Mouse (Mus musculus) brain, embryonic 18.5 days (tissue): ENCODE measurements around the gene Gemin7.

Experiments
- DNase-seq: peaks from one replicate; pipeline ENCODE4 v3.0.0-alpha.2; 2012; ENCODE audit warnings: low read depth, low spot score

Gemin7 gene

DNA sequence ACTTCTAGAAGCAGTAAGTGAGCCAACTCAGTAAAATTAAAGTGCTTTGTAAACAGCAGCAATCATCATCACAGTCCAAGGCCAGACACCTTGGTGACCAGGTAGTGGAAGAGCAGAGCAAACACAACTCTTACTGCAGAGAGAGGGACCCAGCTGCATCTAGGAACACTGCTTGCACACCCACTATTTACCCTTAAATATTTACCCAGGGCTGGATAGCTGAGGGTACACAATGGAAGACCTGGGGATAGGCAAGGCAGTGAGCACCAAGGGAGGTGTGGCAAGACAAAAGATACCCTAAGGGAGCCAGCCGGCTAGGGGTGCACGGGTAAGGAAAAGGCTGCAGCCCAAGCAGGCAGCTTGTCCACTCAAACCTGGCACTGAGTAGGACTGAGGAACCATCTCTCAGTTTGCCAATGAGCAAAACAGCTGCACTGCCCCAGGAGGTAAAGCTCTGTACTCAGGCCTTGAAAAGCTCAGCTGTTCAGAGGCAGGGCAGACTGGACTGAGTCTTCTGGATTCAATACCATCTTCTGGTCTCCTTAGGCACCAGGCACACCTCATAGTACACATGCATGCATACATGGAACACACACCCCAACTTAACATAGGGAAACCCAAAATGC lies 29.9 kb downstream of the Gemin7 start:
- no peak for DNase-seq

DNA sequence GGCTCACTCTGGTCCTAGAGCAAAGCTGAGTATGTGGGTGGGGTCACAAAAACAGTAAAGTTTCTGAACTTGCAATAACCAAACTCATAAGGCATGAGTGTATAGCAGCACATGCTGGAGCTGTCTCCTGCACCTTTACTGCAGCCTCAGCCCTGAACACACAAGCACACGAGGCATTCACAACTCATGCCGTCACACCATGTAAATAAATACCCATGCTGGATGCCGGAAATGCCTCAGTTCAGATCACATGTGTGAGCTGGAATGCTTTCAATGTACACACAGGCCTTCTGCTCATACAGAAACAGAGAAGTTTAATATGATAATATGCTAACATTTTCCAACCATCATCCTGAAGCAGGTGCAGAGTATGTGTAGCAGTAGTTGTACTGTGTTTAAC lies 31.4 kb downstream of the Gemin7 start:
- no peak for DNase-seq

DNA sequence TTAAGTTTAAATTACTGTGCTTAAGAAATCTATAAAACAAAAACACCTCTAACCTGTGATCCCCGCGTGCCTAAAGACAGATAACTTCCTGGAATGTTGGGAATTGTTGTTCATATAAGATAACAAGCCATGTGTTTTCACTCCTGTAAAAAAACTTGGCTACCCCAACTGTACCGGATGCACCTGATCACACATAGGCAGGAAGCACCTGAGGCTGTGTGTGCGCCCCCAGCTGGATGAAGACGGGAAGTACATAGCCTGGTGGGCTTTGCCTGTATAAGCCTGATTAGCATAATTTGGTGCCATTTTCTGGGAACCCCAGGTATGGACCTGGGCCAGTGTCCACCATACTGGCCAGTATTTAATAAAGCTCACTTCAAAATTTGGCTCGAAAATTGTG lies 33.8 kb downstream of the Gemin7 start:
- no peak for DNase-seq

DNA sequence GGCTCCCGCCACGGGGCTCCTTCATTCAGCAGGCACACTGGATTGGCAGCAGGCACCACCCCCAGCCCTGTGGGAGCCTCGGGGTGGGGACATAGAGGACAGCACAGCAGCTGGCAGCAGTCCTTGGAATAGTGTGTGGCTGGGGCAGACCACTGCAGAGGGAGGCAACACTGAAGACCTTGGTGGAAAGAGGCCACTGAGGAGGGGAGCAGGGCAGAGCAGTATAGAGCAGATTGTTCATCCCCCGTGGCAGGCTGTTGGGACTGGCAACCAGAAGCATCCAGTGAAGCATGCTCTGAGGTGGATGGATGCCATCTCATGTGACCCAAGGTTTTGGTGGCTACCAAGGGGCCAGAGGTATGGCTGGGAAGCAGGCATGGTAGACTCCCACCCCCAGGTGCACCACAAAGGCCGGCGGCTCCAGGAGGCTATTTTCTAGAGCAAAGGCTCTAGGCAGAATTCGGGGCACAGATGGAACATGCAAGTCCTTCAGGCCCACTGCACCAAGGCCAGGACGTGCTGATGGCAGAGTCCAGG lies 35.2 kb downstream of the Gemin7 start:
- no peak for DNase-seq

DNA sequence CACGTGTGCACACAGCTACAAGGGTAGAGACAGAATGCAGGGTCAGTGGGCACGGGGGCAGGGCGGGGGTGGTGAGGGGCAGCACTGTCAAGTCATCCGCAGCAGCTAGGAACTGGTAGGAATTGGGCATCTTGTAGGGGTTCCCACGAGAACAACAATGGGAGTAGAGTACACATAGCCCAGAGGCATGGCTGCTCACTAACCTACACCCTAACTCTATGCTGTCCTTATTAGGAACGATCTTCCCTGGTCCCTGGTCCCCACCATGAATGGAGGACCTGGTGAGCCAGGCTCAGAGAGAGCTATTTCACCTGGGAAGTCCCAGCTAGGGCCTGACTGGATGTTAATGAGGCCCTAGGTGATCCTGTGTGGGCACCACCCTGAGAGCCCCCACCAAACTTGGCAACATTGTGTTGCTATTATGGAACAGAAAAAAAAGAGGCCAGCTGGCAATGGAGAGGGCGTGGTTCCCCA lies 35.7 kb downstream of the Gemin7 start:
- DNase-seq = no peak

DNA sequence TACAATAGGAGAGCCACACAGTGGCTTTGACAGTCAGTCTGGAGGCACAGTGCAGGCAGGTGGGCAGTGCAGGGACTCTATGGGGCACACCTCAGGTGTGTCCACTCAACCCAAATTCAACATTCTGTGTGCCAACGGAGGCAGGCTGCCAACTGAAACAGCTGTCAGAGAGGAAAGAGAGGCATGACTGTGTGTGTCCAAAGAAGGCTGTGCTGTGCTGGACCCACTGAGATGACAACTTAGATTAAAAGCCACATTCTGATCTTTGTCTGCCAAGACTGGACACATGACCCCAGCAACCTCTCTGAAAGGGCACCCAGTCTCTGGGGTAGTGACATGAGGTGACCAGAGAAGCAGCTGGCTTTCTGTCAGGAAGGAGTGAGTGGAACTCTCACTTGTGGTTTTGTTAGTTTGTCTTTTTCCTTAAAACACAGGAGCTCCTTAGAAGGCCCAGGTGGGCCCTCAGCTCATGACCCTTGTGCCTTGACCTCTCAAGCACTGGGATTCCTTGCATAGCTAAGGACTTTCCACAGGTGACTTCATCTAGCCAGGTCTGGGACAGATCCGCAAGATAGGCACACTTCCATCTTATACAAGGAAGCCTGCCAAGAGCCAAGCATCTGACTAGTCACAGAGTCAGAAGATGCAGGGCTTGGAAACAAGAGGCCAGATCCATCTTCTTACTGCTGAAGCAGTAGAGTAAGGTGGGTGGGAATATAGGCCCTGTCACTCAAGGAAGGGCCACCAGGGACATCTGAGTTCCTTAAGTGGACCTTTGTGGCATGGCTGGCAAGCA lies 36.4 kb downstream of the Gemin7 start:
- DNase-seq = no peak

DNA sequence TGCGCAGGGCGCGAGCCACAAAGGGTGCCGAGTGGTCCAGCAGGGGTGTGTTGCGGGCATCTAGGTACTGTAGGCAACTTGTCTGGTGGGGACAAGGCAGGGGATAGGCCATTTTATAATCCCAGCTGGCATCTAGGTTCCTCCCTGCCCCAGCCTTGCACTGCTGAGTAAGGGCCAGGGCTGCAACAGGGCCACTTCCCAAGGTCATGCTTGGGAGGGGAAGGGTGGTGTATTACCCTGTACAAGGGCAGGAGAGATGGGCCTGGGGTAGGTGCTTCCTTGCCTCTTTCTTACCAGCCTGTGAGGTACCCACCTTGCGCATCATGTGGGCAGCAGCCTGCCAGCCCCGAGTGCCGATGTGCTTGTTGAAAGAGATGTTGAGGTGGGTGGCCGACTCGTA lies 42.7 kb downstream of the Gemin7 start:
- no peak for DNase-seq

DNA sequence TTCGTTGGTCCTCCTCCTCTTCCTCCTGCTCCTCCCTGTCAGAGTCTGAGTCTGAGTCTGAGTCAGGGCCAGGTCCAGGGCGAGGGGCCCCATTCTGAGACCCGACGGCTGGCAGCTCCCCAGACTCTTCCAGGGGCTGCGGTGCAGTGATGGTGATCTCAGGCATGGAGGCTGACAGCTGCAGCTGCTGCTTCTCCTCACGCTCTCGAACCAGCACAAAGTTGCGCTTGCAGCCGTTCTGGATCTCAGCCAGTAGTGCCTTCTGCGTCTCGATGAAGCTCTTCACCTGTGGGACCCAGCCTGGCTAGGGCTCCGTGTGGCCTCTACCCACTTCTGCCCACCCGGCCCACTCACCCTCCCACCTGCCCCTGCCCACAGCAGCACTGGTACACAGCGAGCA lies 45.2 kb downstream of the Gemin7 start:
- DNase-seq = no peak

DNA sequence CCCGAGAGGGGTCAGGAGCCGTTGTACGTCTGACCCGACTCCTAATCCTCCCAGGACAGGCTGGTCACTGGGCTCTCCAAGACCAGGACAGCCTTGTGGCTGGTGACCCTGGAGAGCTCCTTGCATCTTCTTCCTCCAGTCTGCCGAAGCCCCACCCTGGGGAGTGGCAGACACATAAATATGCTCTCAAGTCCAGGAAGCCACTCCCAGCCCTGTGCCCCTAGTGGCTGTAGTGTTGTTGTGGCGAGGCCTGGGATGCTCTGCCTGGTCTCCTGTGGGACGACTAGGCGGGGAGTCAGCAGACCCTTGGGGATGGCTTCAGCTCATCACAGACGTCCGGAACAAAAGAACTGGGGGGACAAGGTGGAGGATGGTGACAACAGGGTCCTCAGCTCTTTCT lies 46.3 kb downstream of the Gemin7 start:
- no peak for DNase-seq

DNA sequence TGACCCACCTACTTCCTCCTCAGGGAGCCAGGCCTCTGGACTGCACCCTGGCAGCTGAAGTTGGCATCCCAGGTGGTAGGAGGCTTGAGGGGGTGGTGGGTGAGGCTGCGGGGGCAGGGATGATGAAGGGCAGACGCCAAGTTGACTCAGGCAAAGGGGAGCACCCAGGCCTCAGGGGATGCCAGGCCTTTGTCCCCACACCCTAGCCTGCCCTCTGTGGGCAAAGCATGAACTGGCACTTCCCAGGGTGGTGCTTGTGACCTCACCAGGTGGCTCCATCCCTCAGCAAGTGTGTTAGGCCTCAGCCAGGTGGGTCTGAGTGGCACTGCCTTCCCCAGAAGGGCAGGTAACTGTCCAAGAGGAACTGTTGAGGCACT lies 52.3 kb downstream of the Gemin7 start:
- DNase-seq = no peak

DNA sequence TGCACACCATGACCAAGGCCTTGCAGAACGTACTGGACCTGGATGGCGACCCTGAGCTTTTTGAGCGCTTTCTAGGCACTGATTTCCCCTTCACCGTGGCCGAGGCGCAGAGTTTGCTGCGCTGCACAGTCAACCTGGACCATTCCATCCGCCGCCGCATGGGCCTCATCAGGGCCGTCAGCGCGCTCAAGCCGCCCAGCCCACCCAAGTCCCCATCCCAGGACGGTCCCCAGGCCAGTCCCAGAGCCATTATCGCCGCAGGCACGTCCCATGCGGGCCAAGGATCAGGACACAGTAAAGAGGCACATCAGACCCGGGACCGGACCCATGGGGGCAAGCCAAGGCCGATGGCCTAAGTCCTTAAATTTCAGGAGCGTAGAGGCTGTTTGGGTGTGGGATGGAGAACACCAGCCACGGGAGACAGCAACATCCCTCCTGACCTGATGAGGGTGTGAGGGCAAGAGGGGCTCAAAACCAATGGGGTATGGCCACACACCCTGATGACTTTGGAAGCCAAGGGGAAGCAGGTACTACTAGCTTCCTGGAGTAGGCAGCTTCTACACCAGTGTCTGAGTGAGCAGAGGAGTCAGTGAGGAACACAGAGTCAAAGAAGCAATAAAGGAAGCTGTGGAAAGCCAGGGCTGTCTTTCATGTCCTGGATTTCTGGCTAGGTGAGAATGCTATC lies 52.8 kb downstream of the Gemin7 start:
- no peak for DNase-seq

DNA sequence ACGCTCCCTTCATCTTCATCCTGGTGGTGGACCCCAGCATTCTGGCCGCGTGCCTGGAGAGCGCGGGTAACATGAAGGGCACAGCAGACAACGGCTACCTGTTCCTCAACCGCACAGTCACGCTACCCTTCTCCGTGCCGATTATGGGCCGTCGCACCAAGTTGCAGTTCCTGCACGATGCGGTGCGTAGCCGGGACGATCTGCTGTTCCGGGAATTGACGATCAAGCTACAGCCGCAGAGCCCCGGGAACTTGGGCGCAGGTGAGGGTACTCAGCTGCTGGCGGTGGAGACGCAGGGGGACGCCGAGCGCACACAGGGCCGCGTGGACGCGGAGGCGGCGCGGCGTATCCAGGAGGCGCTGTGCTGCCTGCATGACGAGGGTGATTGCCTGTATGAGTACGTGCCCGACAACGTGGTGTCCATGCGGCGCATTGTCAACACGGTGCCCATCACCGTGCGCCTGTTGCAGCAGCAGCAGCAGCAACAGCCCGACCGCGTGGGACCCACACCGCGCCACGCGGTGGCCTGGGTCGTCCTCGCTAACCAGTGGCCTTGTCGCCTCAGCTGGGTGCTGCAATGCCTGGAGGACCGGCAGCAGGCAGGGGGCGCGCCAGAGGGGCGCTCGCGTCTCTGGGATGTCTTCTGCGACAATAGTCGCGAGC lies 53.5 kb downstream of the Gemin7 start:
- DNase-seq = peak; percentile 56

DNA sequence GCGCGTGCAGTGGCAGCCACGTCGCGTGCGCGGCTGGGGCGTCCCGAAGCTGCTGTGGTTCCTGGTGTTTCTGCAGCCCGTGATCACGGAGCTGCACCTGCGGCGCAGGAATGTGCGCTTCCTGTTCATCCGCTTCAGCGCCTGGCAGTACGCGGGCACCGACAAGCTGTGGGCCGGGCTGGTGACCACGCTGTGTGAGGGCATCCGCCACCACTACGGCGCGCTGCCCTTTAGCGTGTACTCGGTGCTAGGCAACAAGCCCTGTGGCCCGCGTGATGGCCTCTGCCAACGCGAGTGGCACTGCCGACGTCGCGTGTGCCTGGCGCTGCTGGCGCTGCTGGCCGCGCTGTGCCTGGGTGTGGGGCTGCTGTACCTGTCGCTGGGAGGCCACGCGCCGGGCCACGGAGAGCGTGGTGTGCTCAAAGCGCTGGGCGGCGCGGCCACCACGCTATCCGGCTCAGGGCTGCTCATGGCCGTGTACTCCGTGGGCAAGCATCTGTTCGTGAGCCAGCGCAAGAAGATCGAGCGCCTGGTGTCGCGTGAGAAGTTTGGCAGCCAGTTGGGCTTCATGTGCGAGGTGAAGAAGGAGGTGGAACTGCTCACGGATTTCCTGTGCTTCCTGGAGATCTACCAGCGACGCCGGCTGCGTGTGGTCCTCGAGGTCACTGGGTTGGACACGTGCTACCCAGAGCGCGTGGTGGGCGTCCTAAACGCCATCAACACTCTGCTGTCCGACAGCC lies 54.2 kb downstream of the Gemin7 start:
- no peak for DNase-seq

DNA sequence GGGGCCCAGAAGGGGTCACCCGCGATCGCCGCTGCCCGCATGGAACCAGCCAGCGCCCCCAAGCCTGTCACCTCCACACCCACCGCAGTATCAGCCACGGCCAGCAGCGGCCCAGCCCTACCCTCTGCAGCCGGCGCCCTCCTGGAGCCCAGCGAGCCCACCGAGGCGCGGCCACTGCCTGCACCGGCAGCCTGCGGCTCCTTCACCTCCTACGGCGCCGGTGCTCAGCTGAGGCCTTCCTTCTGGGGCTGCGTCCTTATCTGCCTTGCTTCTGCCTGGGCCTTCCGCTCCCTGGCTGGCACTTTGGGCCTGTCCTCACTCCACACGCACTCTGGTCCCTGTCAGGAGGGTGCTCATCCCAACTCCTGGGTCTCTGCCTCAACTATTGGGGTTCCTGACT lies 57.4 kb downstream of the Gemin7 start:
- DNase-seq = no peak

DNA sequence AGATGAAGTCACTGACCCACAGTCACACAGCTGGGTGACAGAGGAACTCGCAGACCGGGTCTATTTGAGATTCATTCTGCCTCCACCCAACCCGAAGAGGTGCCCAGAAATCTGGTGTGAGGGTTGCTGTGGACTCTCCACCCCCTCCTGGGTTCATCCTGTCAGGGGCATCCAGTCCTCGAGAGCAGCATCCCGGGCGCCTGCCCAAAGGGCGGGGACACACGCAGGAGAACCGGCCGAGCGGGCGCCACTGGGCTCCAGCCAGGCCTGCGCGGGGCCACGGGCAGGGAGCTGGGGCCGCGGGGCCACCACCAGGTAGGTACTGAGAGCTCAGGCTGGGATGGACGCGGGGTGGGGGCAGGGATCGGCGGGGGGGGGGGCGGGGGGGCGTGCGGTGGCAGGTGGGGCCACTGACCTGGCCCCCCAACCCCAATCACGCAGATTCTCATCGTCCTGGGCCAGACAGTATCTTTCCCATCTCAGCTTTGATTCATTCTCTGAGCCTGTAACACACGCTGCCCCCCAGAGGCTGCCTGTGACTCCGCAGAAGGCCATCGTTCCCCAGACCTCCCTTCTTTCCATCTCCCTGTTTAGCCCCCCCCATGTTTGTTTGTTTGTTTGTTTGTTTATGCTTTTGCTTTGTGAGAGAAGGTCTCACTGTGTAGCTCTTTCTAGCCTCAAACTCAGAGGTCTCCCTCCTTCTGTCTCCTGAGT lies 59.6 kb downstream of the Gemin7 start, which contains the start of gene Nkpd1:
Gene Nkpd1, plus strand, starts transcription at position 187 of the 714 bp plus-strand sequence.
- no peak for DNase-seq
